ENCODE assay signal across 24 mouse cellular contexts in the genomic region with DNA sequence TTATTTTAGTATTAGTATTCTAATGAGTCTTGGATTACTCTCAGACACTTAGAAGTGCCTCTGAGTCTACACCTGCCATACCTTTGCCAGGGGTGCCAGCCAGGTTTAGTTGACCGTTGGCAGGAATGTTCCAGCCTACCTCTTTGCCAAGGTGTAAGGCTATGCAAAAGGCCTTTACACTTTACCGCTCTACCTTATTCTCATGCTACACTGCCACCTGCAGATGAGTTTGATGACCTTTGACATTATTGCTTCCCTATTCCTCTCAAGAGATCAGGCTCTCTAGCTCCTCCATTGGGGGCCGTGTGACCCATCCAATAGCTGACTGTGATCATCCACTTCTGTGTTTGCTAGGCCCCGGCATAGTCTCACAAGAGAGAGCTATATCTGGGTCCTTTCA. TPM values are rescaled to one million over a fixed set of nuclear protein-coding genes. Genes with fewer than 3 reads are reported as not detected.
DNase-seq lines count a peak whose midpoint lies in the region; ATAC-seq lines count a peak whose summit lies in the region.
"Had no signal": no experiment of that assay in that cellular context is flagged by ENCODE, and none has a peak within 500 bp of the region (broad histone marks: within the 10 kb centered on the region; RNA-seq: fewer than 3 reads in every experiment).

No protein-coding gene starts in this region.

- no peaks in the 10 kb centered on the region for H3K4me1 ChIP-seq in kidney, embryonic 14.5 days (ENCODE audit: control insufficient read depth, insufficient read depth, low read length)
- H3K4me1 ChIP-seq: forebrain, embryonic 10.5 days; forebrain, embryonic 15.5 days; heart, embryonic 15.5 days; hindbrain, embryonic 10.5 days had no signal

- H3K9ac ChIP-seq in kidney, embryonic 14.5 days (ENCODE audit: low read depth, low read length), result no peak overlapping the region
- H3K9ac ChIP-seq: embryonic facial prominence, embryonic 15.5 days; forebrain, embryonic 15.5 days; heart, embryonic 15.5 days; hindbrain, embryonic 14.5 days had no signal

- WGBS in kidney, embryonic 14.5 days, result 94% methylated on average over 4 of the region's 4 CpGs

- no peak overlapping the region for H3K27ac ChIP-seq in kidney, embryonic 14.5 days (ENCODE audit: low read depth, low read length)
- H3K27ac ChIP-seq: embryonic facial prominence, embryonic 15.5 days; forebrain, embryonic 10.5 days; forebrain, embryonic 15.5 days; heart, adult 2 months; heart, embryonic 15.5 days; hindbrain, embryonic 10.5 days; hindbrain, embryonic 14.5 days had no signal

- H3K4me3 ChIP-seq in kidney, embryonic 14.5 days (ENCODE audit: low read length), result no peak overlapping the region
- H3K4me3 ChIP-seq: embryonic facial prominence, embryonic 15.5 days; erythroblast, embryonic 14.5 days; forebrain, embryonic 10.5 days; forebrain, embryonic 15.5 days; heart, adult 2 months; heart, embryonic 15.5 days; hindbrain, embryonic 10.5 days had no signal

- no peaks in the 10 kb centered on the region for H3K27me3 ChIP-seq in kidney, embryonic 14.5 days (ENCODE audit: control insufficient read depth, insufficient read depth, low read length)
- H3K27me3 ChIP-seq: embryonic facial prominence, embryonic 15.5 days; forebrain, embryonic 15.5 days; heart, embryonic 15.5 days had no signal

- H3K4me2 ChIP-seq in kidney, embryonic 14.5 days (replicated peaks; ENCODE audit: low read depth, low read length), result no peak overlapping the region
- H3K4me2 ChIP-seq: embryonic facial prominence, embryonic 15.5 days; forebrain, embryonic 15.5 days; heart, embryonic 11.5 days; heart, embryonic 15.5 days; hindbrain, embryonic 14.5 days had no signal

- ATAC-seq in kidney, embryonic 14.5 days (ENCODE audit: low FRiP score, low TSS enrichment), result no peak
- ATAC-seq: forebrain, embryonic 15.5 days had no signal

- peak; percentile 24 for DNase-seq in kidney, adult 18-20 months
- no peak for DNase-seq in kidney, postnatal 4 days
- DNase-seq in kidney, postnatal 36 days, result peak; percentile 7 to 38
- peak; percentile 5 for DNase-seq in A20 (ENCODE audit: low read depth, low spot score)
- DNase-seq in induced T-regulatory cell, adult 2 months (ENCODE audit: low read depth), result peak; percentile 11
- DNase-seq in cerebellum, adult 11 months, result no peak
- DNase-seq: adrenal gland, adult 8-10 months; adrenal gland, postnatal 36 days; cerebellum, adult 8-10 months; cerebellum, postnatal 14 days; embryo, embryonic 11 days; gastrocnemius, postnatal 10 days; heart, adult 2 months; heart, postnatal 14 days had no signal

- no peaks in the 10 kb centered on the region for H3K9me3 ChIP-seq in kidney, embryonic 14.5 days (ENCODE audit: control insufficient read depth, low read length)
- H3K9me3 ChIP-seq: embryonic facial prominence, embryonic 15.5 days; forebrain, embryonic 10.5 days; forebrain, embryonic 15.5 days; G1E; heart, embryonic 15.5 days; hindbrain, embryonic 10.5 days had no signal

- no peaks in the 10 kb centered on the region for H3K36me3 ChIP-seq in kidney, embryonic 14.5 days (ENCODE audit: control insufficient read depth, insufficient read depth, low read length)
- H3K36me3 ChIP-seq: embryonic facial prominence, embryonic 15.5 days; forebrain, embryonic 10.5 days; forebrain, embryonic 15.5 days; G1E; heart, embryonic 15.5 days; hindbrain, embryonic 10.5 days had no signal

RNA-seq across cellular contexts. Expression of a gene that starts 41.9 kb away (rescaled TPM):
- 31.2 and 31.5 TPM in 2 replicates for polyA plus RNA-seq in kidney, embryonic 14.5 days (2014; fragmentation: Nextera tagmentation; extraction: Ambion mirVana)

Comparison
In these comparisons a context has a peak if more than half of its experiments do, and no peak if none do; other contexts are left out.
1. DNase-seq: peak in kidney, adult 18-20 months (single experiment), kidney, postnatal 36 days (2 of 2), A20 (single experiment) and induced T-regulatory cell, adult 2 months (single experiment); none in kidney, postnatal 4 days (0 of 2) and cerebellum, adult 11 months (single experiment).